Mouse (Mus musculus) liver, embryonic 15.5 days (tissue): Measurements from ENCODE around the gene Col5a1. TPM values are rescaled to one million over a fixed set of nuclear protein-coding genes. Genes with fewer than 3 reads are reported as not detected.

Experiments used
- ATAC-seq: fragments of 200-750 bp; cut with Nextera tagmentation; 2 replicates; pipeline ENCODE4 v1.8.0; 2017; ENCODE audit warnings: moderate number of reproducible peaks, mild to moderate bottlenecking, moderate library complexity; ENCODE audit not compliant: insufficient read depth
- H3K27ac ChIP-seq: fragments of 300-500 bp; sonication (generic); replicated peaks from 2 replicates; pipeline ENCODE4 v1.5.1; 2015; ENCODE audit warnings: mild to moderate bottlenecking, inconsistent platforms
- H3K27me3 ChIP-seq: fragments of 300-500 bp; sonication (generic); 2 replicates; pipeline ENCODE4 v1.6.1; 2015; ENCODE audit warnings: mild to moderate bottlenecking, inconsistent platforms
- H3K36me3 ChIP-seq: fragments of 300-500 bp; sonication (generic); replicated peaks from 2 replicates; pipeline ENCODE4 v1.6.1; 2015; ENCODE audit warnings: moderate library complexity, mild to moderate bottlenecking, inconsistent platforms
- H3K4me1 ChIP-seq: fragments of 300-500 bp; sonication (generic); replicated peaks from 2 replicates; pipeline ENCODE4 v1.6.1; 2015; ENCODE audit warnings: inconsistent platforms
- H3K4me2 ChIP-seq: fragments of 300-500 bp; sonication (generic); 2 replicates; pipeline ENCODE4 v1.6.1; 2015; ENCODE audit warnings: moderate library complexity, mild to moderate bottlenecking, inconsistent platforms
- H3K4me3 ChIP-seq: fragments of 300-500 bp; sonication (generic); replicated peaks from 2 replicates; pipeline ENCODE4 v1.5.1; 2015; ENCODE audit warnings: mild to moderate bottlenecking, inconsistent platforms
- H3K9ac ChIP-seq: fragments of 300-500 bp; sonication (generic); 2 replicates; pipeline ENCODE4 v1.6.1; 2015; ENCODE audit warnings: moderate library complexity, mild to moderate bottlenecking, inconsistent platforms
- H3K9me3 ChIP-seq: fragments of 300-500 bp; sonication (generic); replicated peaks from 2 replicates; pipeline ENCODE4 v1.6.1; 2016; ENCODE audit warnings: inconsistent platforms
- WGBS: fragments of 180-500 bp; shearing (Covaris S2); methylation state at CpG from one replicate; pipeline ENCODE4 v1.1.7; 2015; ENCODE audit warnings: mixed read lengths; ENCODE audit not compliant: insufficient replicate concordance; 5-methylcytosine and 5-hydroxymethylcytosine counted together
- polyA plus RNA-seq: library from polyadenylated mRNA; unstranded; fragments of >200 nt; fragmentation: Nextera tagmentation; extraction: Ambion mirVana; gene quantifications from 2 replicates; pipeline ENCODE4 v1.2.1, GENCODE M21; 2015

Gene Col5a1
- polyA plus RNA-seq, 1 experiment from 2014 or later, result 11.2 TPM

DNA sequence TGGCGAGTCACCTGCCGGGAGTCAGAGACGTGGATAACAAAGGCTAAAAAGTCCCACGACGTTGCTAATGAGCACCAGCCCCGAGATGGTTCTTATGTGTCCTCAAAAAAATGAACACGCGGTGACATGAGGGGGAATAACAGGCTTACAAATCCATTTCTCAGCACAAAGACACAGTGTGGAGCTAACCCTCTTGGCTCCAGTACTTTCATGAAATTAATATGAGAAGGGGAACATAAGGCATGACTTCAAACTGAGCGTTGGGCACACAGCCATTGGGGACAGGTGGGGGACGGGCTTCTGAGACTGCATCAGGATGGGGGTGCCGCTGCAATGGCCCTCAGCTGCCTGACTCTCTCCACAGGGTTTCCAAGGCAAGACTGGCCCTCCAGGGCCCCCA, 115.0 kb downstream of the Col5a1 start:
- 80% methylated on average over 11 of the region's 11 CpGs for WGBS
- Histone ChIP-seq H3K4me2 (no peak overlapping the region), H3K9me3 (no peaks in the 10 kb centered on the region), H3K9ac (peak overlapping the region; percentile 59; the same call in 1 of the 2 replicates), H3K27me3 (no peaks in the 10 kb centered on the region), H3K36me3 (peaks cover 4% of the 10 kb centered on the region; the same call in 1 of the 2 replicates), H3K27ac (peak overlapping the region; percentile 92), H3K4me3 (no peak overlapping the region), H3K4me1 (peaks cover 93% of the 10 kb centered on the region)
- ATAC-seq, result no peak

DNA sequence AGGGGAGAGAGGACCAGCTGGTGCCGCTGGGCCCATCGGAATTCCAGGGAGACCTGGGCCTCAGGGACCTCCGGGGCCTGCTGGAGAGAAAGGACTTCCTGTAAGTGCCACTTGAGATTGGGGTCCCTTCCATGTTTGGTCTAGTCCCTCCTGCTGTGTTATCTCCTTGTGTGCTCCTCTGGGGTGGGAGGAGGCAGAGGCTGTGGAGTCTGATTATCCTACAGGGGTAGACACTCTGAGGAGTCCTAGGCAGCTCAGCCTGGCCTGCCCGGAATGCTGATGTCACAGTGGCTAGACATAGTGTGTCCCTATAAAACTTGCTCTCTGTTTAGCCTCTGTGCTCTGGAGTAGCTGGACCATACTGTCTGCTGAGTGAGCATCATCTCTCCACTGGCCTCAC, 119.0 kb downstream of the Col5a1 start:
- ATAC-seq, result peak; percentile 98
- no peaks in the 10 kb centered on the region for H3K9me3 ChIP-seq
- peak overlapping the region; percentile 63 for H3K4me2 ChIP-seq
- peaks cover 84% of the 10 kb centered on the region for H3K4me1 ChIP-seq
- H3K36me3 ChIP-seq, result peaks cover 4% of the 10 kb centered on the region; the same call in 1 of the 2 replicates
- 30% methylated on average over 4 of the region's 4 CpGs for WGBS
- H3K4me3 ChIP-seq, result peak overlapping the region; percentile 22; the same call in 1 of the 2 replicates
- peak overlapping the region; percentile 41 for H3K9ac ChIP-seq
- no peaks in the 10 kb centered on the region for H3K27me3 ChIP-seq
- peak overlapping the region; percentile 92 for H3K27ac ChIP-seq

- WGBS, result 73% methylated on average over 4 of the region's 4 CpGs
- Histone ChIP-seq H3K4me3 (no peak overlapping the region), H3K36me3 (peaks cover 4% of the 10 kb centered on the region; the same call in 1 of the 2 replicates), H3K4me2 (no peak overlapping the region), H3K9me3 (no peaks in the 10 kb centered on the region), H3K9ac (no peak overlapping the region), H3K4me1 (peaks cover 62% of the 10 kb centered on the region), H3K27ac (peak overlapping the region; percentile 92; the same call in 1 of the 2 replicates), H3K27me3 (no peaks in the 10 kb centered on the region)
- ATAC-seq, result no peak
These were observed 122.0 kb downstream of the Col5a1 start for GRCm38 (mm10) chr2:28008261-28008660.

DNA sequence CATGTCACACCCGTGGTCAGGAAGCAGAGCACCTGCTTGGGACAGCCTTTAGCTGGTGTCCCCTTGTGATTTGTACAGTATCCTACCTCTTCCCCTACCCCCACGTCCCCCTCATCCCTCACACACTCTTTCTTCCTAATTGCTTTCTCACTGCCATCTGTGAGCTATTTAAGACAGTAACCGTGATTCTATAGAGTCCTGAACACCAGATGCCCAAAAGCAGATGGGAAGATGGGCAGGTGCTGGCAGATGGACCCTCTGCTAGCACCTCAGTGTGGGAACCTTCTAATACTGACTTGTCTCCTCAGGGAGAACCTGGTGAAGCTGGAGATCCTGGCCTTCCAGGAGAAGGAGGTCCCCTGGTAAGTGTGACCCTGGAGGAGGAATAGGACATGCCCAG, 126.1 kb downstream of the Col5a1 start:
- 60% methylated on average over 3 of the region's 3 CpGs for WGBS
- Histone ChIP-seq H3K4me2 (no peak overlapping the region), H3K36me3 (0 out of 2 replicates have a peak, but pooled peaks cover 5% of the 10 kb centered on the region), H3K27me3 (no peaks in the 10 kb centered on the region), H3K27ac (peak overlapping the region; percentile 31; the same call in 1 of the 2 replicates), H3K4me3 (no peak overlapping the region), H3K4me1 (peaks cover 59% of the 10 kb centered on the region), H3K9me3 (no peaks in the 10 kb centered on the region), H3K9ac (no peak overlapping the region)
- ATAC-seq, result no peak

DNA sequence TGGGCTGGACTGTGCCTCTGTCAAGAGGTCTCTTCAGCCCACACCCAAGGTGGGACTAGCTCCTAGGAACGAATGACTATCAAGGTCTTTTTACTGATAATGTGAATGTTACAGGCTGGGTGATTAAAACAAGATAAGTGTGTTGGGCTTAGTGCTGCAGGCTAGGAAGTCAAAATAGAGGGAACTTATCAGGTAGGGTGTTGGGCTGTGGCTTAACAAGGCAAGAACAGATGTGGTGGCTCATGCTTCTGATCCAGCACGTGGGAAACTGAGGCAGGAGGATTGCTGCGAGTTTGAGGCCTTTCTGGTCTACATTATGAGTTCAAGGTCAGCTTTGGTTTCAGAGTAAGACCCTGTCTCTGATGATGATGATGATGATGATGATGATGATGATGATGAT, 128.6 kb downstream of the Col5a1 start:
- H3K36me3 ChIP-seq, result 0 out of 2 replicates have a peak, but pooled peaks cover 6% of the 10 kb centered on the region
- no peaks in the 10 kb centered on the region for H3K27me3 ChIP-seq
- no peak overlapping the region for H3K4me2 ChIP-seq
- peaks cover 51% of the 10 kb centered on the region for H3K4me1 ChIP-seq
- peak overlapping the region; percentile 53 for H3K27ac ChIP-seq
- 29% methylated on average over 3 of the region's 3 CpGs for WGBS
- no peaks in the 10 kb centered on the region for H3K9me3 ChIP-seq
- no peak overlapping the region for H3K4me3 ChIP-seq
- ATAC-seq, result peak; percentile 69
- 0 out of 2 replicates have a peak overlapping the region, but pooled peaks have one; percentile 4 for H3K9ac ChIP-seq

- Histone ChIP-seq H3K27ac (0 out of 2 replicates have a peak overlapping the region, but pooled peaks have one; percentile 11), H3K4me1 (peaks cover 14% of the 10 kb centered on the region; the same call in 1 of the 2 replicates), H3K4me2 (no peak overlapping the region), H3K4me3 (no peak overlapping the region), H3K9ac (no peak overlapping the region), H3K27me3 (no peaks in the 10 kb centered on the region), H3K9me3 (no peaks in the 10 kb centered on the region), H3K36me3 (peaks cover 3% of the 10 kb centered on the region; the same call in 1 of the 2 replicates)
- WGBS, result 79% methylated on average over 6 of the region's 6 CpGs
- no peak for ATAC-seq
These were observed 138.2 kb downstream of the Col5a1 start for GRCm38 (mm10) chr2:28024416-28024815.

DNA sequence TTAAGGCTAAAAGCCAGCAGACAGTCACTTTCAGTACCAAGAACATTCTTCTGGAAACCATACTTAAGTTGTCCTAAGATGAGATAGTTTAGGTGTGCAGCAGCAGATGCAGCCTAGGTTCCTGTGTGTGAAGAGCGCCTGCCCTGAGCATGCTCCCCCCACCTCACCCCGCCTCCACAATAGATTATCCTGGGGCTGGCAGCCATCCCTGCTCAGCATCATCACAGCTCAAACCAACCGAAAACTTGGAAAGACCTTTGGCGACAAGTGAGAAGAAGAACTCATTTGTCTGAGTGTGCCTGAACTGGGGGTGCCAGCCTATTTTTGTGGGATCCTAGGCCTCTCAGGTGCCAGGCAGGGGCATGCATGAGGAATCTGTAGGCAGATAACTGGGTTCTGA, 139.6 kb downstream of the Col5a1 start:
- 84% methylated on average over 4 of the region's 4 CpGs for WGBS

GRCm38 (mm10) chr2:28031860-28032259, 145.6 kb downstream of the Col5a1 start:
- Histone ChIP-seq H3K4me3 (peak overlapping the region; percentile 32; the same call in 1 of the 2 replicates), H3K27me3 (no peaks in the 10 kb centered on the region), H3K9ac (peak overlapping the region; percentile 53), H3K36me3 (peaks cover 7% of the 10 kb centered on the region; the same call in 1 of the 2 replicates), H3K4me2 (peak overlapping the region; percentile 51), H3K4me1 (peaks cover 56% of the 10 kb centered on the region), H3K9me3 (no peaks in the 10 kb centered on the region), H3K27ac (peak overlapping the region; percentile 86)
- ATAC-seq, result peak; percentile 51
- whole genome bisulfite sequencing, result 35% methylated on average over 9 of the region's 9 CpGs

More for the DNA sequence above, 139.6 kb downstream of the Col5a1 start:
- Histone ChIP-seq H3K9me3 (no peaks in the 10 kb centered on the region), H3K4me3 (no peak overlapping the region), H3K27ac (no peak overlapping the region), H3K36me3 (peaks cover 3% of the 10 kb centered on the region; the same call in 1 of the 2 replicates), H3K27me3 (no peaks in the 10 kb centered on the region), H3K4me2 (no peak overlapping the region), H3K4me1 (peaks cover 26% of the 10 kb centered on the region), H3K9ac (no peak overlapping the region)
- no peak for ATAC-seq

- H3K27ac ChIP-seq, result peak overlapping the region; percentile 86
- H3K4me2 ChIP-seq, result peak overlapping the region; percentile 51
- peaks cover 13% of the 10 kb centered on the region; the same call in 1 of the 2 replicates for H3K36me3 ChIP-seq
- H3K27me3 ChIP-seq, result no peaks in the 10 kb centered on the region
- H3K9ac ChIP-seq, result peak overlapping the region; percentile 53
- H3K4me1 ChIP-seq, result peaks cover 60% of the 10 kb centered on the region
- ATAC-seq, result peak; percentile 79
- 39% methylated on average over 11 of the region's 11 CpGs for WGBS
- H3K4me3 ChIP-seq, result peak overlapping the region; percentile 32
- no peaks in the 10 kb centered on the region for H3K9me3 ChIP-seq
These were observed 146.2 kb downstream of the Col5a1 start for GRCm38 (mm10) chr2:28032469-28032868.

GRCm38 (mm10) chr2:28034011-28034710, 147.9 kb downstream of the Col5a1 start:
- Histone ChIP-seq H3K4me1 (peaks cover 52% of the 10 kb centered on the region), H3K27ac (peak overlapping the region; percentile 86; the same call in 1 of the 2 replicates), H3K4me2 (peak overlapping the region; percentile 51; the same call in 1 of the 2 replicates), H3K9me3 (no peaks in the 10 kb centered on the region), H3K9ac (peak overlapping the region; percentile 53; the same call in 1 of the 2 replicates), H3K27me3 (no peaks in the 10 kb centered on the region), H3K36me3 (peaks cover 13% of the 10 kb centered on the region; the same call in 1 of the 2 replicates), H3K4me3 (no peak overlapping the region)
- ATAC-seq, result no peak
- 82% methylated on average over 13 of the region's 13 CpGs for WGBS

DNA sequence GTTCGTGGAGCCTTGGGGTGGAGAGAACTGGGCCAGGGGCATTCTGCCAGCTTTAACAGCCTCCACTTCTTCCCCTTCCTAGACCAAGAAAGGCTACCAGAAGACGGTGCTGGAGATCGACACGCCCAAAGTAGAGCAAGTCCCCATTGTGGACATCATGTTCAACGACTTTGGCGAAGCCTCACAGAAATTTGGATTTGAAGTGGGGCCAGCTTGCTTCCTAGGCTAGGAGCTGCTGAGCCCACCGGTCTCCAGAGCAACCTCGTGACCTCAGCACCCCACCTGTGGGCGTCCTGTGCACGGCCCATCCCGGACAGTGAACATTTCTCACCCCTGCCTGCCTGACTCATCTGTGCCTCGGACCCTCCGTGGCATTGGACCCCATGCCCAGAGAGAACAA, 150.6 kb downstream of the Col5a1 start:
- no peak overlapping the region for H3K27ac ChIP-seq
- H3K4me1 ChIP-seq, result peaks cover 27% of the 10 kb centered on the region
- H3K9ac ChIP-seq, result no peak overlapping the region
- WGBS, result 85% methylated on average over 13 of the region's 13 CpGs
- peaks cover 13% of the 10 kb centered on the region; the same call in 1 of the 2 replicates for H3K36me3 ChIP-seq
- no peak overlapping the region for H3K4me2 ChIP-seq
- no peaks in the 10 kb centered on the region for H3K27me3 ChIP-seq
- no peak for ATAC-seq
- no peaks in the 10 kb centered on the region for H3K9me3 ChIP-seq
- H3K4me3 ChIP-seq, result no peak overlapping the region
